Mouse (Mus musculus): Measurements from ENCODE around the gene Slc16a1. TPM values are rescaled to one million over a fixed set of nuclear protein-coding genes. Genes with fewer than 3 reads are reported as not detected.
A peak's percentile ranks its signal among the peaks of the same experiment; 100 is the strongest.

The Slc16a1 gene
- total RNA-seq (2021), result 10 to 100 TPM; 45.4 to 48.5 TPM

GRCm38 (mm10) chr3:104638403-104638779 lies at the start of gene Slc16a1:
Gene Slc16a1 (plus strand): TSS chr3:104638668.
- intact Hi-C loops (cut with DNase I), result no loop called here
- DNase-seq, result peak; percentile 94

GRCm38 (mm10) chr3:104596451-104597134 lies 41.9 kb upstream of the Slc16a1 start:
- peak; percentile 14 for DNase-seq
- intact Hi-C loops (cut with DNase I), result no loop called here

- peak; percentile 92 for DNase-seq
- intact Hi-C loops (cut with DNase I), result no loop called here
Measured at GRCm38 (mm10) chr3:104597135-104597764, 41.2 kb upstream of the Slc16a1 start.

GRCm38 (mm10) chr3:104599296-104600150 lies 38.9 kb upstream of the Slc16a1 start:
- intact Hi-C loops (cut with DNase I), result no loop called here
- no peak for DNase-seq

DNA sequence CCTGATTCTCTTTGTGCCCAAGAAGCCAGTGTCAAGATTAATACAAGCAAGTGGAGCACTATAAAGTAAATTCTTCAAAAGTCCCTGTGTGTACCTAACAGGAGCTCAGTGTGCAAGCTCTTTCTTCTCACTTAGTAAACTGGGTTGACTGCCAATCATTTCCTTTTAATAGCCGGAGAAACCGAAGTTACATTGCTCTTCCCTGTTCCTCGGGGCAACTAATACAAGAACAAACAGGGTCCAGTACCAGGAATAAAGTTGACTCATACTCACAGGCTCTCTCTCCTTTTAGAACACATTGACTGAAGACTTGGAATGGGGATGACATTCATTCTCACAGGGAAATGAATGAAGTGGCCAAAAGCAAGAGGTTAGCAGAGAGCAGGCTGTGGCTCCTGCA lies 37.8 kb upstream of the Slc16a1 start:
- intact Hi-C loops (cut with DNase I), result no loop called here
- DNase-seq, result no peak

DNA sequence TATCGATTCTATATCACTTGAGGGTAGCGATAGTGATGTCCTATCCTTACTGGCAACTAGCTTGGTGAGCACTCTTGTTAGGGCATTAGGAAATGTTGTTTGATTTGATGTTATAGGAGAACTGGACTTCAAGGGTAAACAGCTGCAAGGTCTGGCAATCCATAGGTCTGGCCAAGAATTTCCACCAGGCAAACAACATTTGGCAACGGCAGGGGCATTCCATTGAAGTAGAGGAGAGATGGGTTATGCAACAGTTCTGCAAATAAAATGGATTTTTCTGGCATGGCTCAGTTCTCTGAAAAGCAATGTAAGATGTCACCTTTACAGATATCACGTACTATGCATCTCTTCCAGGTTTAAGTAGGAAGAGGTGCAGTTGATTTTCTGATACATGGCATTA lies 36.8 kb upstream of the Slc16a1 start:
- intact Hi-C loops (cut with DNase I), result no loop called here
- DNase-seq, result no peak

GRCm38 (mm10) chr3:104609690-104610380 lies 28.6 kb upstream of the Slc16a1 start:
- intact Hi-C loops (cut with DNase I), result no loop called here
- no peak for DNase-seq

- no peak for DNase-seq
- intact Hi-C loops (cut with DNase I), result no loop called here
Measured at GRCm38 (mm10) chr3:104610453-104611230, 27.8 kb upstream of the Slc16a1 start.

GRCm38 (mm10) chr3:104611951-104612350 lies 26.5 kb upstream of the Slc16a1 start:
- DNase-seq, result no peak
- intact Hi-C loops (cut with DNase I), result no loop called here

GRCm38 (mm10) chr3:104613102-104613501 lies 25.4 kb upstream of the Slc16a1 start:
- intact Hi-C loops (cut with DNase I), result no loop called here
- no peak for DNase-seq

- intact Hi-C loops (cut with DNase I), result no loop called here
- DNase-seq, result no peak
Measured at GRCm38 (mm10) chr3:104614081-104614480, 24.4 kb upstream of the Slc16a1 start.

- DNase-seq, result no peak
- intact Hi-C loops (cut with DNase I), result no loop called here
Measured at GRCm38 (mm10) chr3:104615216-104615615, 23.3 kb upstream of the Slc16a1 start.

- intact Hi-C loops (cut with DNase I), result no loop called here
Measured at GRCm38 (mm10) chr3:104616155-104616554, 22.3 kb upstream of the Slc16a1 start.

GRCm38 (mm10) chr3:104621841-104622240 lies 16.6 kb upstream of the Slc16a1 start:
- DNase-seq, result no peak
- intact Hi-C loops (cut with DNase I), result no loop called here

More at GRCm38 (mm10) chr3:104616155-104616554, 22.3 kb upstream of the Slc16a1 start:
- DNase-seq, result no peak

DNA sequence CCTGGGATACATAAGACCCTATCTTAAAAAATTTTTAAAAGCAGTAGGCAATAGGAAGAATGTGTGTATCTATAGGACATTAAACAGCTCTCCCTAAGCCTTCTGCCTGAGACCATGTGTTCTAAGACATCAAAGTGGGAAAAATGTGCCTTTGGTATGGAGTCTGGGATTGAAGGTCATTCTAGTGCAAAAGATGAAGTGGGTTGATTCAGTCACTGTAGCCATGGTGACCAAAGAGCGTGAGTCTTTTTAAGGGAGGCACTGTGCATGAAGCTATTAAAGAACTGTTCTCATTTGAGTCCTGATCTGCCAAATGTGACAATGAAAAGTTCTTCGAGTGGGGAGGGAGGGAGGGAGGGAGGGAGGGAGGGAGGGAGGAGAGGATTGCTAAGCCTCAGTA lies 8.7 kb upstream of the Slc16a1 start:
- intact Hi-C loops (cut with DNase I), result no loop called here
- DNase-seq, result no peak

DNA sequence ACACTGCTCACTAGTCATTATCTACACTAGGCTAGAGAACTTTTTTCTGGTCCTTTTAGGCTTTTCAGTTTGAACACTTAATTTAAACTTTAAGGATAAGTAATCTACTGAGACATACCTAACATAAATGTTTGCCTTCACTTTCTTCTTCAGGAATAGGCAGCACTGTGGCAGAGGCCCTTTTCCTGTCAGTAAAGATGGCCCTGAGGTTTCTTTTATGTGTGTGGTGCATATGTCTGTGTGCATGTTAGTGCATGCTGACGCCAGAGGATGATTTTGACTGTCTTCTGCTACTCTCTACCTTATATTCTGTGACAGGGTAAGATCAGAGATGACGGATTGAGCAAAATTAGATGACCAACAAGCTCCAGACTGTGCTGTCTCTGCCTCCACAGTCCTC lies 7.5 kb upstream of the Slc16a1 start:
- DNase-seq, result no peak
- intact Hi-C loops (cut with DNase I), result no loop called here

GRCm38 (mm10) chr3:104632560-104633162 lies 5.8 kb upstream of the Slc16a1 start:
- intact Hi-C loops (cut with DNase I), result no loop called here
- DNase-seq, result no peak

- no peak for DNase-seq
- intact Hi-C loops (cut with DNase I), result no loop called here
Measured at GRCm38 (mm10) chr3:104636491-104636890, 2.0 kb upstream of the Slc16a1 start.

DNA sequence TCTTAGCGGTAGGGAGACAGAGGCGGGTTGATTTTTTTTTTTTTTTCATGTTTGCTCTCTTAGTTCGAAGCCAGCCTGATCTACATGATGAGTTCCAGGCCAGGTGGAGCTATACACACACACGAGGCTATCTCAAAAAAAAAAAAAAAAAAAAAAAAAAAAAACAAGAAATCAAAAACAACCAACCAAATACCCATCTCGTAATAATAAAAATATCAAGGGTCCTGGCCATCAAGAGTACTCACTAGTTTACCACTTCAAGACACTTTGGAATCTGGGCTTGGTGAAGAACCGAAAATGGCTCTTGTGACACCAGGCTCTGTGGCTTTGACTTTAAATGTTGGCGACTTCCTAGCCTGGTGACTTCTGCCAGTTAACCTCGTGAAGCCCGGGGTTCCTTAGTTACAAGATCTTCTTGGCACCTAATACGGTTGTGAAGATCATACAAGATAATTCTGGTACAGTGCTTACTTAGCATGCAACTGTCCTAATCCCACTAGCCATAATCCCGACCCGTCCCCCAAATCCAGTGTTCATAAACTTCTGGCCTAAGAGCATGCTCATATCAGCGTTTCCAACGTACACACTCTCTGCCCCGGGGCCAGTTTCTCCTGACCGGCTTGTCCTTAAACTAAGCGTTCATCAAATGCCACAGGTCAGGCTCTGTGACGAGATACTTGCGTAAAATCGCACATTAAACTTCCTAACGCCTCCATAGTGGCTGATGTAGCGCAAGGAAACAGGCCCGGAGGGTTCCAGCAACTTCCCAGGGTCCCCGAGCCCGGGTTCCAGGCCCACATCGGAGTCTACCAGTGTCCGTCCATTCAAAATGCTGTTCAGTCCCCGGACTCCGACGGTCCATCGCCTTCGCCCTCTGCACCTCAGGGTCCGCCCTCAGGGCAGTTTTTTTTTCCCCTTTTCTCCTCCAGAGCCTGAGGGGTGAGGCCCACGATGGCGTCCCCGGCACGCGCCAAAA lies 753 bp upstream of the Slc16a1 start:
- peak; percentile 2 for DNase-seq
- intact Hi-C loops (cut with DNase I), result no loop called here
